Mouse (Mus musculus): ENCODE results near the gene Mif. TPM values are rescaled to one million over a fixed set of nuclear protein-coding genes. Genes with fewer than 3 reads are reported as not detected.
"Not testable (repeated sequence)": the region's sequence is repeated elsewhere in the genome, so short reads cannot be mapped to it uniquely, and the experiment has no call there.

Gene Mif
- total RNA-seq (2012; rRNA removed): 1,434 and 2,185 TPM in 2 replicates

DNA sequence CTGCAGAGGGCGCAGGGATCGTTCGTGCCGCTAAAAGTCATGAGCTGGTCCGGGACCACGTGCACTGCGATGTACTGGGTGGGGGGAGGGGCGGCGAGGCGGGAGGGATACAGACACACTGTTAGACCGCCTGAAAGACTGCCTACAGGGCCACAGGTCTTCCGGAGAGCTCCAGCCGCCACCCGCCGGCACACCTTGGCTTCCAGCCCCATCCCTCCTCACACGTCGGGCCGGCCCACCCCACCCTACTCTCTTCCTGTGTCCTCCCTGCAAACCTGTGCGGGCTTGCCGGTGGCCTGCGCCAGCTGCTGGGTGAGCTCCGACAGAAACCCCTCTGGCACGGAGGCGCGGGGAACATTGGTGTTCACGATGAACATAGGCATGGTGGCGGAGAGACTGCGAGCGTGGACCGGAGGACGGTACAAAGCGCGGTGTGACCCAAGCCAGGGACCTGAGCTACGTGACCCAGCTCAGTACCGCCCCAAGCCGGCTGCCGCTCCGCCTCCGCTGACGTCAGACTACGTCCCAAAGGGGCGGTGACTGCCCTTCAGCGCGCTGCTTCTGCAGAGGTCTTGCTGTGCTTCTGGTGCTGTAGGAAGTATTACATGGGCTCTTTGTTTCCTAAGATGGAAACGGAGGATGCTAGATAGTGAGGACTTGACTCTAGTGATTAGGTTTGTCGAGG, at the start of gene Mif:
Gene Mif, minus strand, starts transcription at position 455 of the 685 bp plus-strand sequence.
- H3K36me3 ChIP-seq (ENCODE audit: control insufficient read depth, insufficient read depth, low read length, poor library complexity, severe bottlenecking): peaks cover 30% of the 10 kb centered on the region
- peak within 1 kb of the TSS; percentile 89 to 94 for H3K4me3 ChIP-seq (ENCODE audit: insufficient read depth in 1 of 2, low read depth in 1 of 2, low read length in 2 of 2, poor library complexity in 1 of 2, severe bottlenecking in 1 of 2)
- in situ Hi-C loops (cut with MboI; ENCODE audit: low sequenced_read_pairs in 2 of 2, unreplicated experiment in 2 of 2): loop anchor here in 1 of 2 experiments (5.0 kb wide), 1 partner anchor 103 kb away; no protein-coding TSS in a partner anchor
- peak within 1 kb of the TSS; percentile 97 for H3K9ac ChIP-seq (ENCODE audit: insufficient read depth, low read depth, low read length, poor library complexity, severe bottlenecking)
- DNase-seq (ENCODE audit: low read depth, low spot score); H3K9me3 ChIP-seq (ENCODE audit: control insufficient read depth, insufficient read depth, low read depth, low read length): not testable (repeated sequence)
- peaks cover 4 to 24% of the 10 kb centered on the region in 2 experiments; a peak in 3 of 4 replicates for H3K4me1 ChIP-seq (ENCODE audit: control insufficient read depth in 2 of 2, insufficient read depth in 2 of 2, low read length in 2 of 2, poor library complexity in 1 of 2)
- H3K27ac ChIP-seq (ENCODE audit: insufficient read depth, low read depth, low read length, poor library complexity, severe bottlenecking): peak within 1 kb of the TSS; percentile 98

- no peak overlapping the region for H3K9ac ChIP-seq (ENCODE audit: insufficient read depth, low read depth, low read length, poor library complexity, severe bottlenecking)
- H3K9me3 ChIP-seq (ENCODE audit: control insufficient read depth, insufficient read depth, low read depth, low read length): no peaks in the 10 kb centered on the region
- no peaks in the 10 kb centered on the region for H3K4me1 ChIP-seq (ENCODE audit: control insufficient read depth in 2 of 2, insufficient read depth in 2 of 2, low read length in 2 of 2, poor library complexity in 1 of 2)
- peaks cover 67% of the 10 kb centered on the region for H3K36me3 ChIP-seq (ENCODE audit: control insufficient read depth, insufficient read depth, low read length, poor library complexity, severe bottlenecking)
- TF ChIP-seq CHD2 (IDR thresholded peaks at IDR 0.05; ENCODE audit: low read depth, low read length): no peak
- TF ChIP-seq HCFC1 (IDR thresholded peaks at IDR 0.05; ENCODE audit: borderline replicate concordance, insufficient read depth, low read length): no peak
- TF ChIP-seq ZC3H11A (IDR thresholded peaks at IDR 0.05; ENCODE audit: borderline replicate concordance, low read depth, low read length): no peak
- no peak for TF ChIP-seq ZNF384 (IDR thresholded peaks at IDR 0.05; ENCODE audit: low read depth, low read length)
- no peak for TF ChIP-seq MAFK (IDR thresholded peaks at IDR 0.05; ENCODE audit: insufficient read depth, low read depth, low read length)
- DNase-seq (ENCODE audit: low read depth, low spot score): no peak
- no peak overlapping the region for H3K4me3 ChIP-seq (ENCODE audit: insufficient read depth in 1 of 2, low read depth in 1 of 2, low read length in 2 of 2, poor library complexity in 1 of 2, severe bottlenecking in 1 of 2)
- H3K27ac ChIP-seq (ENCODE audit: insufficient read depth, low read depth, low read length, poor library complexity, severe bottlenecking): no peak overlapping the region
- in situ Hi-C loops (cut with MboI; ENCODE audit: low sequenced_read_pairs in 2 of 2, unreplicated experiment in 2 of 2): no loop called here
Measured at GRCm38 (mm10) chr10:75906882-75907281, 46.8 kb upstream of the Mif start.

GRCm38 (mm10) chr10:75904391-75904790, 44.4 kb upstream of the Mif start:
- no peak for DNase-seq (ENCODE audit: low read depth, low spot score)
- H3K4me1 ChIP-seq (ENCODE audit: control insufficient read depth in 2 of 2, insufficient read depth in 2 of 2, low read length in 2 of 2, poor library complexity in 1 of 2): no peaks in the 10 kb centered on the region
- H3K27ac ChIP-seq (ENCODE audit: insufficient read depth, low read depth, low read length, poor library complexity, severe bottlenecking): no peak overlapping the region
- no peak overlapping the region for H3K4me3 ChIP-seq (ENCODE audit: insufficient read depth in 1 of 2, low read depth in 1 of 2, low read length in 2 of 2, poor library complexity in 1 of 2, severe bottlenecking in 1 of 2)
- in situ Hi-C loops (cut with MboI; ENCODE audit: low sequenced_read_pairs in 2 of 2, unreplicated experiment in 2 of 2): no loop called here
- H3K36me3 ChIP-seq (ENCODE audit: control insufficient read depth, insufficient read depth, low read length, poor library complexity, severe bottlenecking): peaks cover 54% of the 10 kb centered on the region
- TF ChIP-seq ZC3H11A (IDR thresholded peaks at IDR 0.05; ENCODE audit: borderline replicate concordance, low read depth, low read length) (no peak), CHD2 (IDR thresholded peaks at IDR 0.05; ENCODE audit: low read depth, low read length) (no peak), ZNF384 (IDR thresholded peaks at IDR 0.05; ENCODE audit: low read depth, low read length) (no peak), HCFC1 (IDR thresholded peaks at IDR 0.05; ENCODE audit: borderline replicate concordance, insufficient read depth, low read length) (no peak), MAFK (IDR thresholded peaks at IDR 0.05; ENCODE audit: insufficient read depth, low read depth, low read length) (no peak)
- no peaks in the 10 kb centered on the region for H3K9me3 ChIP-seq (ENCODE audit: control insufficient read depth, insufficient read depth, low read depth, low read length)
- H3K9ac ChIP-seq (ENCODE audit: insufficient read depth, low read depth, low read length, poor library complexity, severe bottlenecking): no peak overlapping the region

DNA sequence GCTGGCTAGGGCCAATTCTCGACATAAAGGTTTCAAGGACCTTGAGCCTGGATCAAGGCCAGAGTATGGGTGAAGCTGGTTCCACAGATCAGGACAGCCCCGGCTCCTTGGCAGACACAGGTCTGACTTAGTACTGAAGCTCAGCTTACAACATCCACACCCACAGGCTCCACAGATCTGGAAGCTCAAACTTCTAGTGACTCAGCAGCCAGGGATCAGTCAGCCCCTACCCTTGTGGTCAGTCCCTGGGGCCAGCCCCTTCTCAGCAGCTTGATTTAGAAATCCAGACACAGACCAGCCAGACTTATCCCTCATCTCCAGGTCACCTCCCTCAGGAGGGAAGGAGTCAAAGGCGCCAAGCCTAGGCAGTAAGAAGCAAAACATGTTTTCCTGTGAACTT, 38.8 kb upstream of the Mif start:
- DNase-seq (ENCODE audit: low read depth, low spot score): no peak
- Histone ChIP-seq H3K9me3 (ENCODE audit: control insufficient read depth, insufficient read depth, low read depth, low read length) (no peaks in the 10 kb centered on the region), H3K9ac (ENCODE audit: insufficient read depth, low read depth, low read length, poor library complexity, severe bottlenecking) (no peak overlapping the region), H3K27ac (ENCODE audit: insufficient read depth, low read depth, low read length, poor library complexity, severe bottlenecking) (no peak overlapping the region), H3K4me1 (ENCODE audit: control insufficient read depth in 2 of 2, insufficient read depth in 2 of 2, low read length in 2 of 2, poor library complexity in 1 of 2) (peaks cover 0 to 7% of the 10 kb centered on the region in 2 experiments; a peak in 2 of 4 replicates), H3K4me3 (ENCODE audit: insufficient read depth in 1 of 2, low read depth in 1 of 2, low read length in 2 of 2, poor library complexity in 1 of 2, severe bottlenecking in 1 of 2) (no peak overlapping the region), H3K36me3 (ENCODE audit: control insufficient read depth, insufficient read depth, low read length, poor library complexity, severe bottlenecking) (peaks cover 59% of the 10 kb centered on the region)
- TF ChIP-seq MAFK (IDR thresholded peaks at IDR 0.05; ENCODE audit: insufficient read depth, low read depth, low read length): no peak
- TF ChIP-seq ZNF384 (IDR thresholded peaks at IDR 0.05; ENCODE audit: low read depth, low read length): no peak
- TF ChIP-seq CHD2 (IDR thresholded peaks at IDR 0.05; ENCODE audit: low read depth, low read length): no peak
- no peak for TF ChIP-seq ZC3H11A (IDR thresholded peaks at IDR 0.05; ENCODE audit: borderline replicate concordance, low read depth, low read length)
- no peak for TF ChIP-seq HCFC1 (IDR thresholded peaks at IDR 0.05; ENCODE audit: borderline replicate concordance, insufficient read depth, low read length)
- in situ Hi-C loops (cut with MboI; ENCODE audit: low sequenced_read_pairs in 2 of 2, unreplicated experiment in 2 of 2): no loop called here

Measured in ES-E14 (cell line).